Mouse (Mus musculus) megakaryocyte, embryonic 14.5 days (primary cell): ENCODE results near the gene Apc2. TPM values are rescaled to one million over a fixed set of nuclear protein-coding genes. Genes with fewer than 3 reads are reported as not detected.

ENCODE experiments used
- H3K27me3 ChIP-seq: replicated peaks from 2 replicates; pipeline ENCODE3; 2012; ENCODE audit warnings: inconsistent platforms
- H3K36me3 ChIP-seq: replicated peaks from 2 replicates; pipeline ENCODE3; 2012; ENCODE audit warnings: low read length, inconsistent platforms, mixed read lengths
- H3K4me1 ChIP-seq: 2 replicates; pipeline ENCODE4 v1.6.1; 2012; ENCODE audit warnings: inconsistent platforms
- H3K4me3 ChIP-seq: replicated peaks from 2 replicates; pipeline ENCODE3; 2012; ENCODE audit warnings: moderate library complexity, mild to moderate bottlenecking, inconsistent platforms
- H3K9me3 ChIP-seq: 2 replicates; pipeline ENCODE4 v1.6.1; 2012; ENCODE audit warnings: inconsistent platforms
- FLI1 ChIP-seq: IDR thresholded peaks from 2 replicates; pipeline ENCODE4 v1.6.1; 2012; ENCODE audit warnings: low read length, inconsistent platforms, mixed read lengths
- GATA1 ChIP-seq: IDR thresholded peaks from 3 replicates; pipeline ENCODE4 v1.6.1; 2012; ENCODE audit warnings: mixed read lengths, low read length, inconsistent platforms, borderline replicate concordance
- polyA plus RNA-seq: library from polyadenylated mRNA; stranded (reverse); fragments of >175 nt; gene quantifications from 2 replicates; pipeline ENCODE4 v1.2.3, GENCODE M21; 2012; ENCODE audit warnings: low replicate concordance; ENCODE audit not compliant: insufficient read depth

Gene Apc2
- polyA plus RNA-seq, 1 experiment, result 0.92 TPM

- Histone ChIP-seq H3K27me3 (peaks cover 86% of the 10 kb centered on the region), H3K4me3 (no peak overlapping the region), H3K4me1 (peaks cover 78% of the 10 kb centered on the region), H3K36me3 (no peaks in the 10 kb centered on the region), H3K9me3 (no peaks in the 10 kb centered on the region)
- no peak for TF ChIP-seq FLI1
- no peak for TF ChIP-seq GATA1
These were observed 56.1 kb downstream of the Apc2 start for GRCm38 (mm10) chr10:80351896-80352295.

DNA sequence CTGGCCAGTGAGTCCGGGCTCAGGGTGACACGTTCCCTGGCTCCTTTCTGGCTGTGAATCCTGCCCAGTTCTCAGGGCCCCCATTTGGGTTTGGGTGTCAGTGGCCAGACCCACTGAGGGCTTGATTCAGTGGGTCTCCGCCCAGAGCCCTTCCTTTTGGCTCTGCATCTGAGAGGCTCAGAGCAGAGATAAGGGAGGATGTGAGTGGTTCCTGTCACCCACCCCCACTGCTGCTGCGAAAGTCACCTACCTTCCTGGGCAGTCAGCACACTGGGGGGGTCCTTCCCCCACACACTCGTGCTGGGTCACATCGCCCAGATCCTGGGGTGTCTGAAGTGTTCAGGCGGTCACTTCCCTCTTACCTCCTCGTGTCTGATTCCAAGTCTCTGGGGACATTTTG, 57.0 kb downstream of the Apc2 start:
- no peaks in the 10 kb centered on the region for H3K36me3 ChIP-seq
- peak overlapping the region; percentile 46 for H3K4me3 ChIP-seq
- H3K27me3 ChIP-seq, result peaks cover 93% of the 10 kb centered on the region
- TF ChIP-seq GATA1 (no peak), FLI1 (no peak)
- peaks cover 75% of the 10 kb centered on the region for H3K4me1 ChIP-seq
- no peaks in the 10 kb centered on the region for H3K9me3 ChIP-seq

GRCm38 (mm10) chr10:80355431-80355830, 59.7 kb downstream of the Apc2 start:
- peaks cover 59% of the 10 kb centered on the region for H3K4me1 ChIP-seq
- 0 out of 2 replicates have a peak, but pooled peaks cover 3% of the 10 kb centered on the region for H3K9me3 ChIP-seq
- H3K27me3 ChIP-seq, result peaks cover 96% of the 10 kb centered on the region

GRCm38 (mm10) chr10:80356001-80356682, 60.4 kb downstream of the Apc2 start, which contains the start of gene Plk5:
TSS of gene Plk5 (plus strand) at chr10:80356459.
- H3K4me3 ChIP-seq, result no peak within 1 kb of the TSS

More at GRCm38 (mm10) chr10:80355431-80355830, 59.7 kb downstream of the Apc2 start:
- no peak overlapping the region for H3K4me3 ChIP-seq
- TF ChIP-seq FLI1, result no peak
- TF ChIP-seq GATA1, result no peak
- H3K36me3 ChIP-seq, result no peaks in the 10 kb centered on the region

DNA sequence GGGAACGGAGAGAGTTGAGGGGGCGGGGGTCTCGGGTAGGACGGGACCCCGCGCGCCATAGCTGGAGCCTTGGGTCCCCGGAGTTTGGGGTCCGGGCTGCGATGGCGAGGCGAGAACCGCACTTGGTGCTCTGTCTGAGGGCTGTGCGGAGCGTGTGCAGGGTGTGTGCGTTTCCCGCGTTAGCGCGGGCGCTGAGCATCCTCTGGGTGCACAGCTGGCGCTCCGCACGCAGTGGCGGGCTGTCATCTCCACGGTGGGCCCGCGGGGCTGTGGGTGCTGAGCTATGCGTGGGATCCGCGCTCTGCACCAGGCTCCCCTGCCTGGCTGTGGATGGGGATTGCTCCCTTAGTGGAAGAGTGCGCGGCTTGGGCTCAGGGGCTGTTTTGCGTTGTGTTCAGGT, 61.0 kb downstream of the Apc2 start:
- Histone ChIP-seq H3K36me3 (no peaks in the 10 kb centered on the region), H3K4me3 (no peak overlapping the region), H3K4me1 (peaks cover 52% of the 10 kb centered on the region), H3K9me3 (peaks cover 3% of the 10 kb centered on the region; the same call in 1 of the 2 replicates), H3K27me3 (peaks cover 93% of the 10 kb centered on the region)
- TF ChIP-seq GATA1 (no peak), FLI1 (no peak)

More at GRCm38 (mm10) chr10:80356001-80356682, 60.4 kb downstream of the Apc2 start, which contains the start of gene Plk5:
- no peak for TF ChIP-seq GATA1
- no peak for TF ChIP-seq FLI1
- Histone ChIP-seq H3K36me3 (no peaks in the 10 kb centered on the region), H3K9me3 (0 out of 2 replicates have a peak, but pooled peaks cover 3% of the 10 kb centered on the region), H3K4me1 (peaks cover 53% of the 10 kb centered on the region), H3K27me3 (peaks cover 96% of the 10 kb centered on the region)

GRCm38 (mm10) chr10:80357336-80357735, 61.6 kb downstream of the Apc2 start:
- Histone ChIP-seq H3K4me1 (peaks cover 46% of the 10 kb centered on the region), H3K36me3 (no peaks in the 10 kb centered on the region), H3K27me3 (peaks cover 89% of the 10 kb centered on the region), H3K9me3 (peaks cover 6% of the 10 kb centered on the region), H3K4me3 (no peak overlapping the region)
- TF ChIP-seq FLI1 (no peak), GATA1 (no peak)

DNA sequence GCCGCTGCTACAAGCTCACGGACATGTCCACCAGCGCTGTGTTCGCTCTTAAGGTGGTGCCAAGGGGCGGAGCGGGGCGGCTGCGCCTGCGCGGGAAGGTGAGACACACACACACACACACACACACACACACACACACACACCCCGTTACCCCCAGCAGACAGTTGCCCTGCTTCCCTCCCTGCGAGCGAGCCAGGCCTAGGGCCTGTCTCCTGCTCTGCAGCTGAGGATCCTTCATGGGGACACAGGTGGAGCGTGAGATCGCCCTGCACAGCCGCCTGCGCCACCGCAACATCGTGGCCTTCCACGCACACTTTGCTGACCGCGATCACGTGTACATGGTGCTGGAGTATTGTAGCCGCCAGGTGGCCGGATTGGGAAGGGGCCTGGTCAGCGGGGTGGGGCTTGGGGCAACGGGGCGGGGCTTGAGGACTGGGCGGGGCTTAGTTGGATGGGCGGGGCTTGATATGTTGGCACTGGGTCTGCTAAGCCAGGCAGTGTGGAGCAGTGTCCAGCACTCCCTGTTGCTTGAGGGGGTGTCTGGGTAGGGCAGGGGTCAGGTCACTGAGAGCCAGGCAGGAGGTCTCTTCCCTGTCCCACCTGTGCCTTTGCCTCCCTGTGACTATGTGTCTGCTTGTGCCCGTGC, 62.3 kb downstream of the Apc2 start:
- H3K36me3 ChIP-seq, result no peaks in the 10 kb centered on the region
- peaks cover 14% of the 10 kb centered on the region for H3K9me3 ChIP-seq
- H3K4me1 ChIP-seq, result peaks cover 38% of the 10 kb centered on the region
- TF ChIP-seq GATA1 (no peak), FLI1 (no peak)
- H3K4me3 ChIP-seq, result peak overlapping the region; percentile 85
- peaks cover 89% of the 10 kb centered on the region for H3K27me3 ChIP-seq

DNA sequence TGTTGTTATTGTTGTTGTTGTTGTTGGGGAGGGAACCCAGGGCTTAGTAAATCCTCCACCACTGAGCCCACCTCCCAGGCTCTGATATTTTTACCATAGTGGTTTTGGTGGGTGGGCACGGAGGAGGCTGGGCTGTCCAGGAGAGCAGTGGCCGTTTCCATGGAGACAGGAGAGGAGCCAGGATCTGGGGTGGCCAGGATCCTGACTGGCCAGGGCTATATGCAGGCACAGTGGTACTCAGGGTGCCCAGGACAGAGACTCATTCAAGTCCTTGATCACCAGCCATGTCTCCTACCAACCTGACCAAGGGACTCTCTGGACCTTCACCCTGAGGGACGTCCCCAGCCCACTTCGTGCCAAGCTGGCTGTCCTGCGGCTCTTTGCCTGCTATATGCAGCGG, 68.0 kb downstream of the Apc2 start:
- Histone ChIP-seq H3K9me3 (peaks cover 26% of the 10 kb centered on the region), H3K36me3 (no peaks in the 10 kb centered on the region), H3K4me3 (no peak overlapping the region), H3K4me1 (peaks cover 9% of the 10 kb centered on the region; the same call in 1 of the 2 replicates), H3K27me3 (peaks cover 88% of the 10 kb centered on the region)
- TF ChIP-seq GATA1 (no peak), FLI1 (no peak)

DNA sequence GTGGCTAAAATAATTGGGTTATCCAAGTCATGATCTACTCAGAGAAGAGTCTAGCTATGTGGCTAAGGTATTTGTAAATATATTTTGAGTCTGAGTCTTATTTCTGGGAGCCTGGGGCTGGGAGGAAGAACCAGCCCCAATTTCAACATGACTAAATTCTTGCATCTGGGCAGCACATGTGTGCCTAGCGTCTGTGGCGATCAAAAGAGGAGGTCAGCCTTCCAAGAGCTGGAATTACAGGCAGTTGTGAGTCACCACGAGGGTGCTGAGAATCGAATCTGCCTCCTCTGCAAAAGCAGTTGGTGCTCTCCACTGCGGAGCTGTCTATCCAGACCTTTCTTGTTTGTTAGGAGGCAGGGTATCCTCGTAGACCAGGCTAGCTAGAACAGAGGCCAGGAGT, 70.0 kb downstream of the Apc2 start:
- Histone ChIP-seq H3K27me3 (peaks cover 76% of the 10 kb centered on the region), H3K4me1 (peaks cover 12% of the 10 kb centered on the region; the same call in 1 of the 2 replicates), H3K4me3 (no peak overlapping the region), H3K36me3 (no peaks in the 10 kb centered on the region), H3K9me3 (peaks cover 27% of the 10 kb centered on the region)
- TF ChIP-seq GATA1 (no peak), FLI1 (no peak)

Other genes starting within 250 kb of the Apc2 start
- gene Gpx4, start 248.8 kb upstream of the Apc2 start, polyA plus RNA-seq, result 3,942 and 9,172 TPM in 2 replicates
- 151 and 347 TPM in 2 replicates for gene Sbno2, start 190.4 kb upstream of the Apc2 start, polyA plus RNA-seq
- 153 and 200 TPM in 2 replicates for gene Stk11, start 180.2 kb upstream of the Apc2 start, polyA plus RNA-seq
- gene Atp5d, start 157.3 kb upstream of the Apc2 start, polyA plus RNA-seq, result 1,192 and 1,533 TPM in 2 replicates
- 4.8 and 11.7 TPM in 2 replicates for gene Cbarp, start 155.1 kb upstream of the Apc2 start, polyA plus RNA-seq
- gene Midn, start 147.7 kb upstream of the Apc2 start, polyA plus RNA-seq, result 171 and 203 TPM in 2 replicates
- 27.7 and 39.5 TPM in 2 replicates for gene Cirbp, start 130.0 kb upstream of the Apc2 start, polyA plus RNA-seq
- 3.0 and 7.7 TPM in 2 replicates for gene 1600002K03Rik, start 123.0 kb upstream of the Apc2 start, polyA plus RNA-seq
- gene Efna2, start 116.5 kb upstream of the Apc2 start, polyA plus RNA-seq, result 0.79 and 1.6 TPM in 2 replicates
- gene Mum1, start 69.5 kb upstream of the Apc2 start, polyA plus RNA-seq, result 9.6 TPM in 2 replicates
- gene Ndufs7, start 46.9 kb upstream of the Apc2 start, polyA plus RNA-seq, result 226 and 551 TPM in 2 replicates
- 3.2 and 11.3 TPM in 2 replicates for gene Gamt, start 35.0 kb upstream of the Apc2 start, polyA plus RNA-seq
- gene Dazap1, start 34.5 kb upstream of the Apc2 start, polyA plus RNA-seq, result 384 and 552 TPM in 2 replicates
- gene Rps15, start 3.5 kb upstream of the Apc2 start, polyA plus RNA-seq, result 7,349 and 10,126 TPM in 2 replicates
- gene 2310011J03Rik, start 24.6 kb downstream of the Apc2 start, polyA plus RNA-seq, result 62.0 and 88.2 TPM in 2 replicates
- 15.1 and 26.0 TPM in 2 replicates for gene Pcsk4, start 33.5 kb downstream of the Apc2 start, polyA plus RNA-seq
- gene Reep6, start 34.0 kb downstream of the Apc2 start, polyA plus RNA-seq, result 19.0 and 21.1 TPM in 2 replicates
- gene Adamtsl5, start 52.4 kb downstream of the Apc2 start, polyA plus RNA-seq, result 27.2 and 34.8 TPM in 2 replicates
- gene Plk5, start 60.5 kb downstream of the Apc2 start, polyA plus RNA-seq, result not detected in 2 replicates
- gene Mex3d, start 91.7 kb downstream of the Apc2 start, polyA plus RNA-seq, result 17.2 and 29.0 TPM in 2 replicates
- gene Mbd3, start 103.6 kb downstream of the Apc2 start, polyA plus RNA-seq, result 199 and 247 TPM in 2 replicates
- gene Uqcr11, start 110.9 kb downstream of the Apc2 start, polyA plus RNA-seq, result 441 and 1,591 TPM in 2 replicates
- gene Tcf3, start 137.7 kb downstream of the Apc2 start, polyA plus RNA-seq, result 168 and 304 TPM in 2 replicates
- gene Onecut3, start 198.9 kb downstream of the Apc2 start, polyA plus RNA-seq, result not detected in 2 replicates
- 0.49 TPM in 1 of 2 replicates, not detected in the other for gene Atp8b3, start 243.1 kb downstream of the Apc2 start, polyA plus RNA-seq